Mouse (Mus musculus) heart, adult 9 months (tissue): ENCODE data around the gene Srpk3.
"Not testable (repeated sequence)": the region's sequence is repeated elsewhere in the genome, so short reads cannot be mapped to it uniquely, and the experiment has no call there.

ENCODE experiments used
- DNase-seq, 2 experiments: peaks; one replicate each; pipeline ENCODE4 v3.0.0; 2022; ENCODE audit warnings: low spot score in 2 of 2

The Srpk3 gene

GRCm38 (mm10) chrX:73774168-73774760 lies at the start of gene Srpk3:
Gene Srpk3 (plus strand): TSS chrX:73774405.
- DNase-seq, result peak; percentile 44 to 51

- no peak for DNase-seq
Measured at GRCm38 (mm10) chrX:73730908-73731307, 43.3 kb upstream of the Srpk3 start.

GRCm38 (mm10) chrX:73738155-73738554 lies 36.0 kb upstream of the Srpk3 start:
- DNase-seq, result no peak

- no peak for DNase-seq
Measured at GRCm38 (mm10) chrX:73739151-73739550, 35.1 kb upstream of the Srpk3 start.

- not testable (repeated sequence) for DNase-seq
Measured at GRCm38 (mm10) chrX:73739841-73740240, 34.4 kb upstream of the Srpk3 start.

GRCm38 (mm10) chrX:73744774-73745481 lies 29.3 kb upstream of the Srpk3 start:
- DNase-seq, result no peak

- DNase-seq, result no peak
Measured at GRCm38 (mm10) chrX:73748977-73749376, 25.2 kb upstream of the Srpk3 start.

GRCm38 (mm10) chrX:73756334-73757140 lies 17.7 kb upstream of the Srpk3 start, which contains the start of gene Plxnb3:
Gene Plxnb3 (plus strand): TSS chrX:73757090.
- DNase-seq, result no peak

- DNase-seq, result no peak
Measured at GRCm38 (mm10) chrX:73758611-73759290, 15.5 kb upstream of the Srpk3 start.

GRCm38 (mm10) chrX:73765311-73765710 lies 8.9 kb upstream of the Srpk3 start:
- DNase-seq, result peak; percentile 56 to 62

- no peak for DNase-seq
Measured at GRCm38 (mm10) chrX:73767267-73767666, 6.9 kb upstream of the Srpk3 start.

- peak; percentile 34 to 39 for DNase-seq
Measured at GRCm38 (mm10) chrX:73774802-73775483, 738 bp downstream of the Srpk3 start.

- DNase-seq, result no peak
Measured at GRCm38 (mm10) chrX:73782227-73782626, 8.0 kb downstream of the Srpk3 start.

GRCm38 (mm10) chrX:73785666-73786065 lies 11.5 kb downstream of the Srpk3 start:
- peak in 1 of 2 experiments; percentile 7 for DNase-seq

GRCm38 (mm10) chrX:73786364-73787224 lies 12.4 kb downstream of the Srpk3 start, which contains the start of the genes Idh3g and Ssr4:
Gene Idh3g (minus strand): TSS chrX:73786897.
Gene Ssr4 (plus strand): TSS chrX:73787028.
- peak; percentile 94 to 95 for DNase-seq

- DNase-seq, result no peak
Measured at GRCm38 (mm10) chrX:73787225-73787558, 13.0 kb downstream of the Srpk3 start.

- DNase-seq, result no peak
Measured at GRCm38 (mm10) chrX:73788501-73788900, 14.3 kb downstream of the Srpk3 start.

GRCm38 (mm10) chrX:73793039-73793438 lies 18.8 kb downstream of the Srpk3 start:
- DNase-seq, result no peak

GRCm38 (mm10) chrX:73793505-73793904 lies 19.3 kb downstream of the Srpk3 start:
- DNase-seq, result no peak

- no peak for DNase-seq
Measured at GRCm38 (mm10) chrX:73797511-73797910, 23.3 kb downstream of the Srpk3 start.
